ENCODE assay signal across 1 mouse cellular context in genomic region chr8:104610185-104610766, GRCm38 (mm10).
TF ChIP-seq lines count a peak whose summit lies in the region.

No protein-coding gene starts in this region.

TF ChIP-seq in myocyte, 11 proteins besides CTCF, POLR2A, EP300 and RAD21 (continued from another document):
- TF ChIP-seq USF1 (IDR thresholded peaks at IDR 0.05; ENCODE audit: low read depth), result no peak
- TF ChIP-seq REST (IDR thresholded peaks at IDR 0.05; ENCODE audit: insufficient read depth, insufficient read length), result no peak
